Mouse (Mus musculus) kidney, embryonic 14.5 days (tissue): ENCODE data around the gene Chrm3. TPM values are rescaled to one million over a fixed set of nuclear protein-coding genes. Genes with fewer than 3 reads are reported as not detected.
A peak's percentile ranks its signal among the peaks of the same experiment; 100 is the strongest.

Experiments
- ATAC-seq: fragments of 200-750 bp; cut with Nextera tagmentation; 2 replicates; pipeline ENCODE4 v1.8.0; 2017; ENCODE audit warnings: moderate number of reproducible peaks, mild to moderate bottlenecking, moderate TSS enrichment, moderate library complexity; ENCODE audit not compliant: low FRiP score, low TSS enrichment
- H3K27ac ChIP-seq: fragments of 300-500 bp; sonication (generic); 2 replicates; pipeline ENCODE4 v1.5.1; 2014; ENCODE audit warnings: low read depth, mild to moderate bottlenecking, low read length, moderate library complexity, mixed read lengths
- H3K27me3 ChIP-seq: fragments of 300-500 bp; sonication (generic); 2 replicates; pipeline ENCODE4 v1.6.1; 2014; ENCODE audit warnings: mild to moderate bottlenecking, low read length; ENCODE audit not compliant: control insufficient read depth, insufficient read depth
- H3K36me3 ChIP-seq: fragments of 300-500 bp; sonication (generic); 2 replicates; pipeline ENCODE4 v1.6.1; 2014; ENCODE audit warnings: low read length, mixed read lengths; ENCODE audit not compliant: control insufficient read depth, insufficient read depth
- H3K4me1 ChIP-seq: fragments of 300-500 bp; sonication (generic); 2 replicates; pipeline ENCODE4 v1.6.1; 2014; ENCODE audit warnings: low read length, mixed read lengths; ENCODE audit not compliant: control insufficient read depth, insufficient read depth
- H3K4me2 ChIP-seq: fragments of 300-500 bp; sonication (generic); replicated peaks from 2 replicates; pipeline ENCODE4 v1.6.1; 2014; ENCODE audit warnings: low read depth, mild to moderate bottlenecking, low read length
- H3K4me3 ChIP-seq: fragments of 300-500 bp; sonication (generic); 2 replicates; pipeline ENCODE4 v1.5.1; 2014; ENCODE audit warnings: mild to moderate bottlenecking, low read length
- H3K9ac ChIP-seq: fragments of 300-500 bp; sonication (generic); 2 replicates; pipeline ENCODE4 v1.6.1; 2014; ENCODE audit warnings: low read depth, mild to moderate bottlenecking, low read length, moderate library complexity
- H3K9me3 ChIP-seq: fragments of 300-500 bp; sonication (generic); 2 replicates; pipeline ENCODE4 v1.6.1; 2016; ENCODE audit warnings: low read length; ENCODE audit not compliant: control insufficient read depth
- WGBS: fragments of 180-500 bp; shearing (Covaris S2); extraction: QIAGEN DNeasy Blood & Tissue Kit; methylation state at CpG from one replicate; pipeline ENCODE4 v1.1.7; 2014; 5-methylcytosine and 5-hydroxymethylcytosine counted together
- polyA plus RNA-seq: library from polyadenylated mRNA; unstranded; fragments of >200 nt; fragmentation: Nextera tagmentation; extraction: Ambion mirVana; gene quantifications from 2 replicates; pipeline ENCODE4 v1.2.1, GENCODE M21; 2014

Chrm3 gene
- polyA plus RNA-seq, 1 experiment from 2014 or later, result 0.91 TPM

- ATAC-seq, result no peak
- Histone ChIP-seq H3K4me2 (no peak overlapping the region), H3K27ac (no peak overlapping the region), H3K9ac (no peak overlapping the region), H3K4me1 (no peaks in the 10 kb centered on the region), H3K27me3 (no peaks in the 10 kb centered on the region), H3K4me3 (no peak overlapping the region), H3K36me3 (no peaks in the 10 kb centered on the region), H3K9me3 (no peaks in the 10 kb centered on the region)
- WGBS, result 90% methylated on average over 4 of the region's 4 CpGs
These were observed 221.8 kb downstream of the Chrm3 start for GRCm38 (mm10) chr13:10138878-10139277.

- WGBS, result 66% methylated on average over 2 of the region's 2 CpGs
- ATAC-seq, result no peak
These were observed 229.6 kb downstream of the Chrm3 start for GRCm38 (mm10) chr13:10131064-10131463.

GRCm38 (mm10) chr13:10112211-10112610, 248.4 kb downstream of the Chrm3 start:
- no peak overlapping the region for H3K4me3 ChIP-seq
- H3K27me3 ChIP-seq, result no peaks in the 10 kb centered on the region
- no peaks in the 10 kb centered on the region for H3K9me3 ChIP-seq
- ATAC-seq, result no peak
- 59% methylated on average over 2 of the region's 2 CpGs for WGBS
- no peaks in the 10 kb centered on the region for H3K4me1 ChIP-seq
- H3K36me3 ChIP-seq, result no peaks in the 10 kb centered on the region
- no peak overlapping the region for H3K27ac ChIP-seq
- no peak overlapping the region for H3K9ac ChIP-seq
- no peak overlapping the region for H3K4me2 ChIP-seq

More at GRCm38 (mm10) chr13:10131064-10131463, 229.6 kb downstream of the Chrm3 start:
- no peak overlapping the region for H3K4me2 ChIP-seq
- no peak overlapping the region for H3K9ac ChIP-seq
- H3K4me3 ChIP-seq, result no peak overlapping the region
- H3K27ac ChIP-seq, result no peak overlapping the region
- H3K9me3 ChIP-seq, result no peaks in the 10 kb centered on the region
- no peaks in the 10 kb centered on the region for H3K27me3 ChIP-seq
- no peaks in the 10 kb centered on the region for H3K4me1 ChIP-seq
- no peaks in the 10 kb centered on the region for H3K36me3 ChIP-seq

GRCm38 (mm10) chr13:10109542-10109941, 251.1 kb downstream of the Chrm3 start:
- Histone ChIP-seq H3K36me3 (no peaks in the 10 kb centered on the region), H3K27ac (no peak overlapping the region), H3K4me1 (no peaks in the 10 kb centered on the region), H3K4me2 (no peak overlapping the region), H3K27me3 (no peaks in the 10 kb centered on the region), H3K9ac (no peak overlapping the region), H3K4me3 (no peak overlapping the region), H3K9me3 (no peaks in the 10 kb centered on the region)
- ATAC-seq, result no peak
- 50% methylated on average over 1 of the region's 1 CpGs for WGBS

GRCm38 (mm10) chr13:10107331-10107730, 253.3 kb downstream of the Chrm3 start:
- Histone ChIP-seq H3K9me3 (no peaks in the 10 kb centered on the region), H3K27me3 (no peaks in the 10 kb centered on the region), H3K36me3 (no peaks in the 10 kb centered on the region), H3K4me2 (no peak overlapping the region), H3K4me1 (no peaks in the 10 kb centered on the region), H3K27ac (no peak overlapping the region), H3K4me3 (no peak overlapping the region), H3K9ac (no peak overlapping the region)
- ATAC-seq, result no peak
- 89% methylated on average over 7 of the region's 7 CpGs for WGBS

- no peak overlapping the region for H3K4me2 ChIP-seq
- 75% methylated on average over 4 of the region's 4 CpGs for WGBS
- H3K27ac ChIP-seq, result no peak overlapping the region
- H3K4me3 ChIP-seq, result no peak overlapping the region
- no peaks in the 10 kb centered on the region for H3K36me3 ChIP-seq
- H3K9me3 ChIP-seq, result no peaks in the 10 kb centered on the region
- no peaks in the 10 kb centered on the region for H3K27me3 ChIP-seq
- ATAC-seq, result no peak
- no peaks in the 10 kb centered on the region for H3K4me1 ChIP-seq
- H3K9ac ChIP-seq, result no peak overlapping the region
These were observed 269.9 kb downstream of the Chrm3 start for GRCm38 (mm10) chr13:10090778-10091177.

- no peak overlapping the region for H3K4me3 ChIP-seq
- H3K4me1 ChIP-seq, result no peaks in the 10 kb centered on the region
- WGBS, result 83% methylated on average over 6 of the region's 6 CpGs
- no peaks in the 10 kb centered on the region for H3K9me3 ChIP-seq
- no peak overlapping the region for H3K27ac ChIP-seq
- no peaks in the 10 kb centered on the region for H3K27me3 ChIP-seq
- no peak overlapping the region for H3K4me2 ChIP-seq
- no peak overlapping the region for H3K9ac ChIP-seq
- no peak for ATAC-seq
- H3K36me3 ChIP-seq, result no peaks in the 10 kb centered on the region
These were observed 274.3 kb downstream of the Chrm3 start for GRCm38 (mm10) chr13:10086336-10086735.

GRCm38 (mm10) chr13:10081896-10082426, 278.7 kb downstream of the Chrm3 start:
- WGBS, result 89% methylated on average over 6 of the region's 6 CpGs
- H3K36me3 ChIP-seq, result no peaks in the 10 kb centered on the region
- no peak overlapping the region for H3K4me2 ChIP-seq
- no peaks in the 10 kb centered on the region for H3K27me3 ChIP-seq
- no peak for ATAC-seq
- H3K4me1 ChIP-seq, result no peaks in the 10 kb centered on the region
- no peak overlapping the region for H3K9ac ChIP-seq
- no peaks in the 10 kb centered on the region for H3K9me3 ChIP-seq
- H3K27ac ChIP-seq, result no peak overlapping the region
- H3K4me3 ChIP-seq, result no peak overlapping the region

GRCm38 (mm10) chr13:10071165-10071564, 289.5 kb downstream of the Chrm3 start:
- Histone ChIP-seq H3K4me2 (no peak overlapping the region), H3K9me3 (no peaks in the 10 kb centered on the region)

More at GRCm38 (mm10) chr13:10071165-10071564, 289.5 kb downstream of the Chrm3 start:
- Histone ChIP-seq H3K27me3 (no peaks in the 10 kb centered on the region), H3K27ac (no peak overlapping the region), H3K4me1 (no peaks in the 10 kb centered on the region), H3K4me3 (no peak overlapping the region), H3K36me3 (no peaks in the 10 kb centered on the region), H3K9ac (no peak overlapping the region)
- peak; percentile 93 for ATAC-seq
- 9% methylated on average over 5 of the region's 5 CpGs for WGBS
